Mouse (Mus musculus) stomach, postnatal 0 days (tissue): ENCODE data around the gene Kremen1.

Experiments
- CTCF ChIP-seq: IDR thresholded peaks from 2 replicates; pipeline ENCODE4 v1.5.1; 2016; ENCODE audit warnings: antibody characterized with exemption, low read depth, mild to moderate bottlenecking, moderate library complexity
- EP300 ChIP-seq: optimal IDR thresholded peaks from 2 replicates; pipeline ENCODE3; 2016; ENCODE audit warnings: antibody characterized with exemption

DNA sequence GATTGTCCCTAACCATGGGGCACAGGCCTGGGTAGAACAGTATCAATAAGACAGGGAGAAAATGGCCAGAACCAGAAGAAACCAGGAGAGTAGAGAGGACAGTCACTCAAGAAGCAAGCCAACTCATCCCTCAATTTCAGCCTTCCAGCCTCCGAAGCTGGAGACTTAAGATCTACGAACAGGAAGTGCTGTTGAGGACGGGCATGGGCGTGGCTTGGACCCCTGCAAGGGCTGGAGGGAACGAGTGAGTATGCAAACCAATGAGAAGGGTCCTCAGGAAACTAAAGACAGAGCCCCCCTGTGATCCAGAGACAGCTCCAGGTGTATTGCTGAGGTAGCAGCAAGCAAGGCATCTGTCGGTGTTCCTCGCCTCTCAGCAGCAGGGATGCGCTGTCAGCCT lies 97.0 kb downstream of the Kremen1 start:
- TF ChIP-seq EP300 (no peak), CTCF (no peak)
